Mouse (Mus musculus) lung, embryonic 16.5 days (tissue): Measurements from ENCODE around the gene Fignl2. TPM values are rescaled to one million over a fixed set of nuclear protein-coding genes. Genes with fewer than 3 reads are reported as not detected.
"Not testable (repeated sequence)": the region's sequence is repeated elsewhere in the genome, so short reads cannot be mapped to it uniquely, and the experiment has no call there.

Experiments
- ATAC-seq: fragments of 200-750 bp; cut with Nextera tagmentation; 2 replicates; pipeline ENCODE4 v1.8.0; 2017; ENCODE audit warnings: low read depth, mild to moderate bottlenecking, moderate library complexity
- H3K27ac ChIP-seq: fragments of 300-500 bp; sonication (generic); 2 replicates; pipeline ENCODE4 v1.5.1; 2014; ENCODE audit warnings: mild to moderate bottlenecking, control low read depth, low read length
- H3K27me3 ChIP-seq: fragments of 300-500 bp; sonication (generic); 2 replicates; pipeline ENCODE4 v1.6.1; 2014; ENCODE audit warnings: low read depth, low read length, mixed read lengths; ENCODE audit not compliant: control insufficient read depth, insufficient read depth
- H3K36me3 ChIP-seq: fragments of 300-500 bp; sonication (generic); 2 replicates; pipeline ENCODE4 v1.6.1; 2014; ENCODE audit warnings: low read length; ENCODE audit not compliant: control insufficient read depth, insufficient read depth
- H3K4me1 ChIP-seq: fragments of 300-500 bp; sonication (generic); replicated peaks from 2 replicates; pipeline ENCODE4 v1.6.1; 2014; ENCODE audit warnings: low read length, mixed read lengths; ENCODE audit not compliant: control insufficient read depth, insufficient read depth
- H3K4me2 ChIP-seq: fragments of 300-500 bp; sonication (generic); 2 replicates; pipeline ENCODE4 v1.6.1; 2014; ENCODE audit warnings: low read depth, low read length, control low read depth
- H3K4me3 ChIP-seq: fragments of 300-500 bp; sonication (generic); 2 replicates; pipeline ENCODE4 v1.5.1; 2014; ENCODE audit warnings: mild to moderate bottlenecking, low read length, control low read depth
- H3K9ac ChIP-seq: fragments of 300-500 bp; sonication (generic); 2 replicates; pipeline ENCODE4 v1.6.1; 2014; ENCODE audit warnings: low read length, control low read depth
- H3K9me3 ChIP-seq: fragments of 300-500 bp; sonication (generic); 2 replicates; pipeline ENCODE4 v1.6.1; 2016; ENCODE audit warnings: low read length; ENCODE audit not compliant: control insufficient read depth
- WGBS: fragments of 180-500 bp; shearing (Covaris S2); extraction: QIAGEN DNeasy Blood & Tissue Kit; methylation state at CpG from one replicate; pipeline ENCODE4 v1.1.7; 2014; 5-methylcytosine and 5-hydroxymethylcytosine counted together
- polyA plus RNA-seq: library from polyadenylated mRNA; unstranded; fragments of >200 nt; fragmentation: Nextera tagmentation; extraction: Ambion mirVana; gene quantifications from 2 replicates; pipeline ENCODE4 v1.2.1, GENCODE M21; 2015

Gene Fignl2
- polyA plus RNA-seq, 1 experiment from 2014 or later = 0.20 TPM

GRCm38 (mm10) chr15:101113778-101114177 lies 35.4 kb upstream of the Fignl2 start:
- H3K9ac ChIP-seq, H3K4me1 ChIP-seq, H3K36me3 ChIP-seq, H3K9me3 ChIP-seq, H3K27me3 ChIP-seq, ATAC-seq, H3K4me2 ChIP-seq, H3K4me3 ChIP-seq: not testable (repeated sequence)
- peak overlapping the region; percentile 74 for H3K27ac ChIP-seq
- 87% methylated on average over 2 of the region's 2 CpGs for WGBS

GRCm38 (mm10) chr15:101113176-101113575 lies 34.8 kb upstream of the Fignl2 start:
- Histone ChIP-seq H3K36me3 (no peaks in the 10 kb centered on the region), H3K9ac (no peak overlapping the region), H3K4me3 (no peak overlapping the region), H3K27ac (peak overlapping the region; percentile 74), H3K4me2 (no peak overlapping the region; the same call in 1 of the 2 replicates), H3K9me3 (peaks cover 4% of the 10 kb centered on the region; the same call in 1 of the 2 replicates), H3K27me3 (no peaks in the 10 kb centered on the region), H3K4me1 (no peaks in the 10 kb centered on the region)
- peak; percentile 88 for ATAC-seq
- 30% methylated on average over 8 of the region's 8 CpGs for WGBS

- no peak for ATAC-seq
- WGBS = 86% methylated on average over 5 of the region's 5 CpGs
- no peaks in the 10 kb centered on the region; the same call in 1 of the 2 replicates for H3K4me1 ChIP-seq
These were observed 29.7 kb upstream of the Fignl2 start for GRCm38 (mm10) chr15:101107906-101108671.

GRCm38 (mm10) chr15:101106011-101106410 lies 27.6 kb upstream of the Fignl2 start:
- Histone ChIP-seq H3K4me2 (peak overlapping the region; percentile 44; the same call in 1 of the 2 replicates), H3K9ac (no peak overlapping the region), H3K36me3 (no peaks in the 10 kb centered on the region), H3K27ac (no peak overlapping the region), H3K4me1 (no peaks in the 10 kb centered on the region; the same call in 1 of the 2 replicates), H3K4me3 (no peak overlapping the region), H3K9me3 (no peaks in the 10 kb centered on the region), H3K27me3 (no peaks in the 10 kb centered on the region)
- 0 out of 2 replicates have a peak, but pooled peaks have one; percentile 8 for ATAC-seq
- WGBS = 82% methylated on average over 10 of the region's 10 CpGs

More at GRCm38 (mm10) chr15:101107906-101108671, 29.7 kb upstream of the Fignl2 start:
- no peak overlapping the region for H3K9ac ChIP-seq
- no peak overlapping the region for H3K27ac ChIP-seq
- H3K27me3 ChIP-seq = no peaks in the 10 kb centered on the region
- H3K4me3 ChIP-seq = no peak overlapping the region
- H3K9me3 ChIP-seq = no peaks in the 10 kb centered on the region
- H3K4me2 ChIP-seq = no peak overlapping the region
- H3K36me3 ChIP-seq = no peaks in the 10 kb centered on the region

GRCm38 (mm10) chr15:101105496-101105994 lies 27.2 kb upstream of the Fignl2 start:
- Histone ChIP-seq H3K27me3 (no peaks in the 10 kb centered on the region), H3K9me3 (no peaks in the 10 kb centered on the region), H3K27ac (no peak overlapping the region), H3K4me3 (peak overlapping the region; percentile 20; the same call in 1 of the 2 replicates), H3K9ac (no peak overlapping the region), H3K4me2 (peak overlapping the region; percentile 44), H3K36me3 (no peaks in the 10 kb centered on the region), H3K4me1 (no peaks in the 10 kb centered on the region; the same call in 1 of the 2 replicates)
- WGBS = 19% methylated on average over 12 of the region's 12 CpGs
- ATAC-seq = peak; percentile 74

GRCm38 (mm10) chr15:101103605-101104304 lies 25.4 kb upstream of the Fignl2 start:
- Histone ChIP-seq H3K4me3 (no peak overlapping the region), H3K27me3 (no peaks in the 10 kb centered on the region), H3K36me3 (no peaks in the 10 kb centered on the region), H3K4me1 (no peaks in the 10 kb centered on the region; the same call in 1 of the 2 replicates), H3K9ac (no peak overlapping the region), H3K4me2 (no peak overlapping the region), H3K27ac (no peak overlapping the region), H3K9me3 (no peaks in the 10 kb centered on the region)
- ATAC-seq = no peak
- WGBS = 83% methylated on average over 9 of the region's 9 CpGs

GRCm38 (mm10) chr15:101100996-101101395 lies 22.6 kb upstream of the Fignl2 start:
- WGBS = 55% methylated on average over 3 of the region's 3 CpGs
- no peak for ATAC-seq
- H3K4me2 ChIP-seq = no peak overlapping the region
- no peaks in the 10 kb centered on the region for H3K9me3 ChIP-seq
- H3K27ac ChIP-seq = no peak overlapping the region
- H3K4me1 ChIP-seq = peaks cover 6% of the 10 kb centered on the region
- no peaks in the 10 kb centered on the region; the same call in 1 of the 2 replicates for H3K27me3 ChIP-seq
- no peaks in the 10 kb centered on the region for H3K36me3 ChIP-seq
- H3K9ac ChIP-seq = no peak overlapping the region
- H3K4me3 ChIP-seq = no peak overlapping the region

GRCm38 (mm10) chr15:101097985-101098651 lies 19.8 kb upstream of the Fignl2 start:
- Histone ChIP-seq H3K4me3 (no peak overlapping the region), H3K4me1 (peaks cover 6% of the 10 kb centered on the region), H3K36me3 (no peaks in the 10 kb centered on the region), H3K4me2 (peak overlapping the region; percentile 55), H3K27ac (no peak overlapping the region), H3K9ac (peak overlapping the region; percentile 55), H3K9me3 (no peaks in the 10 kb centered on the region), H3K27me3 (no peaks in the 10 kb centered on the region; the same call in 1 of the 2 replicates)
- WGBS = 9% methylated on average over 28 of the region's 28 CpGs
- peak; percentile 61; the same call in 1 of the 2 replicates for ATAC-seq
